Mouse (Mus musculus): ENCODE measurements around the gene Dhfr.

DNA sequence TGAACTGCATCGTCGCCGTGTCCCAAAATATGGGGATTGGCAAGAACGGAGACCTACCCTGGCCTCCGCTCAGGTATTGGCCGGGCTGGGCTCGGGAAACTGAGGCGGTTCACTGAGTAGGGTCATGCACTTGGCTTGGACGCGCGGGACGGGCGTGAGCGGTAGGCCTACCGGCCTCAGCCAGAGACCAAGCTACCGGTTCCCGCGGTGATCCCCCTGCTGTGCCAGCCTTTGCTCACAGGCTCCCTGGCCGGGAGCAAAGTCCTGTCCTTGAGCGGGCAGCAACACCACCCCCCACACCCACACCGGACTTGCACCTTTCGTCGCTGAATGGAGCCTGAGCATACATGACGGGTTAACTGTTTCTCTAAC lies 732 bp downstream of the Dhfr start:
- TF ChIP-seq CTCF (IDR thresholded peaks at IDR 0.05; ENCODE audit: insufficient read depth, low read depth, low read length) = no peak
- no peak for TF ChIP-seq POLR2A (IDR thresholded peaks at IDR 0.05; ENCODE audit: insufficient read depth, low read depth, low read length)
